Mouse (Mus musculus) myocyte (in vitro differentiated cells): ENCODE results near the gene Pctp. TPM values are rescaled to one million over a fixed set of nuclear protein-coding genes. Genes with fewer than 3 reads are reported as not detected.

ENCODE experiments used
- H3K27me3 ChIP-seq: one replicate; pipeline ENCODE4 v1.6.1; 2011; ENCODE audit not compliant: control insufficient read depth, insufficient read depth, insufficient read length
- H3K36me3 ChIP-seq: one replicate; pipeline ENCODE4 v1.6.1; 2011; ENCODE audit not compliant: control insufficient read depth, insufficient read depth
- H3K4me2 ChIP-seq: one replicate; pipeline ENCODE4 v1.6.1; 2011; ENCODE audit warnings: low read depth, control low read depth
- H3K4me3 ChIP-seq: one replicate; pipeline ENCODE4 v1.5.1; 2011; ENCODE audit warnings: mild to moderate bottlenecking, control low read depth, moderate library complexity
- H3K79me2 ChIP-seq: one replicate; pipeline ENCODE4 v1.6.1; 2011; ENCODE audit not compliant: control insufficient read depth, insufficient read depth
- H3ac ChIP-seq: one replicate; pipeline ENCODE4 v1.6.1; 2011; ENCODE audit not compliant: control insufficient read depth, insufficient read length
- CEBPB ChIP-seq: IDR thresholded peaks from 2 replicates; pipeline ENCODE4 v1.6.1; 2011; ENCODE audit warnings: mild to moderate bottlenecking, moderate library complexity; ENCODE audit not compliant: poor library complexity, insufficient read depth, severe bottlenecking
- E2F4 ChIP-seq: IDR thresholded peaks from one replicate; pipeline ENCODE4 v1.6.1; 2011; ENCODE audit warnings: mild to moderate bottlenecking, control low read depth, moderate library complexity; ENCODE audit not compliant: insufficient read depth
- MAX ChIP-seq: IDR thresholded peaks from one replicate; pipeline ENCODE4 v1.6.1; 2011; ENCODE audit warnings: low read depth, mild to moderate bottlenecking, control low read depth
- MYOD1 ChIP-seq, 3 experiments: IDR thresholded peaks; one replicate each; pipeline ENCODE4 v1.6.1; 2011; ENCODE audit warnings: control low read depth in 2 of 3, low read depth in 2 of 3, mild to moderate bottlenecking in 2 of 3, moderate library complexity in 1 of 3; ENCODE audit not compliant: insufficient read length in 2 of 3, control insufficient read depth in 1 of 3
- MYOG ChIP-seq, 3 experiments: IDR thresholded peaks; one replicate each; pipeline ENCODE4 v1.6.1; 2011; ENCODE audit warnings: control low read depth in 2 of 3, low read depth in 2 of 3, mild to moderate bottlenecking in 2 of 3; ENCODE audit not compliant: insufficient read length in 2 of 3, control insufficient read depth in 1 of 3, insufficient read depth in 1 of 3
- POLR2A ChIP-seq: IDR thresholded peaks from one replicate; pipeline ENCODE4 v1.6.1; 2011; ENCODE audit warnings: low read depth, mild to moderate bottlenecking, control low read depth, moderate library complexity; ENCODE audit not compliant: insufficient read length
- POLR2AphosphoS2 ChIP-seq: IDR thresholded peaks from one replicate; pipeline ENCODE4 v1.6.1; 2011; ENCODE audit warnings: low read depth, control low read depth; ENCODE audit not compliant: insufficient read length
- REST ChIP-seq: IDR thresholded peaks from one replicate; pipeline ENCODE4 v1.6.1; 2011; ENCODE audit warnings: mild to moderate bottlenecking, control low read depth, moderate library complexity; ENCODE audit not compliant: insufficient read depth, insufficient read length
- SRF ChIP-seq: IDR thresholded peaks from one replicate; pipeline ENCODE4 v1.6.1; 2011; ENCODE audit warnings: low read depth; ENCODE audit not compliant: control insufficient read depth, insufficient read length
- TCF12 ChIP-seq: IDR thresholded peaks from one replicate; pipeline ENCODE4 v1.6.1; 2011; ENCODE audit warnings: mild to moderate bottlenecking, control low read depth; ENCODE audit not compliant: poor library complexity, insufficient read depth, severe bottlenecking
- TCF3 ChIP-seq: IDR thresholded peaks from one replicate; pipeline ENCODE4 v1.6.1; 2011; ENCODE audit warnings: low read depth, control low read depth; ENCODE audit not compliant: insufficient read length
- USF1 ChIP-seq: IDR thresholded peaks from one replicate; pipeline ENCODE4 v1.6.1; 2011; ENCODE audit warnings: low read depth, mild to moderate bottlenecking, control low read depth, moderate library complexity
- polyA plus RNA-seq: library from polyadenylated mRNA; unstranded; fragments of >200 nt; fragmentation: generic; extraction: Trizol; gene quantifications from one replicate; pipeline ENCODE4 v1.2.1, GENCODE M21; 2012; ENCODE audit warnings: missing spikeins

Gene Pctp
- polyA plus RNA-seq, 1 experiment: 1.1 TPM

DNA sequence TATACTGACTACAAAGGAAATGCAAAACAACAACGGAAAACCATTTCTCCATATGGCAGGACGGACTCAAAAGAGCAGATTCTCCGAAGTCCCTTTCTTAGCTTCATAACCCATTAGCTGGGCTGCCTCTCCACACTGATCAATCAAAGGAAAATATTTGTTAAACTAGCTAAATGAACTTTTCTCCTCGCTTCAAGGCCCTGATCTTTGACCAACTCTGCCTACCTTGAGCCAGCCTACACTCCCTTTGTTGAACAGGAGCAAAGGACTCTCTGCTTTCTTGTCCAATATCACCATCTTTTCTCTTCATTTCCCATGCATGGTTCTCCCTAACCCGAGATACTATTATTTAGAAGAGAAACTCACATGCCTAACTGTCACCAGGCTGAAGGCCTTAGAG, 7.1 kb downstream of the Pctp start:
- Histone ChIP-seq H3K4me2 (no peak overlapping the region), H3K79me2 (no peaks in the 10 kb centered on the region), H3K36me3 (no peaks in the 10 kb centered on the region), H3ac (no peak overlapping the region), H3K4me3 (no peak overlapping the region), H3K27me3 (no peaks in the 10 kb centered on the region)
- no peak for TF ChIP-seq CEBPB
- TF ChIP-seq SRF: no peak
- no peak for TF ChIP-seq POLR2A
- no peak for TF ChIP-seq E2F4
- TF ChIP-seq MYOD1 (IDR thresholded peaks at IDR 0.05; ENCODE audit: control insufficient read depth in 1 of 3, insufficient read length in 2 of 3, low read depth in 2 of 3): no peak
- TF ChIP-seq POLR2AphosphoS2: no peak
- TF ChIP-seq MYOG (IDR thresholded peaks at IDR 0.05; ENCODE audit: control insufficient read depth in 1 of 3, insufficient read depth in 1 of 3, insufficient read length in 2 of 3, low read depth in 2 of 3): no peak
- no peak for TF ChIP-seq MAX
- no peak for TF ChIP-seq USF1
- TF ChIP-seq REST: no peak
- TF ChIP-seq TCF3: no peak

GRCm38 (mm10) chr11:89994706-89995105, 8.0 kb downstream of the Pctp start:
- Histone ChIP-seq H3K4me3 (no peak overlapping the region), H3K4me2 (no peak overlapping the region), H3ac (no peak overlapping the region), H3K79me2 (no peaks in the 10 kb centered on the region), H3K27me3 (no peaks in the 10 kb centered on the region), H3K36me3 (no peaks in the 10 kb centered on the region)
- TF ChIP-seq USF1 (no peak), MYOD1 (IDR thresholded peaks at IDR 0.05; ENCODE audit: control insufficient read depth in 1 of 3, insufficient read length in 2 of 3, low read depth in 2 of 3) (no peak), E2F4 (no peak)

- no peaks in the 10 kb centered on the region for H3K79me2 ChIP-seq
- TF ChIP-seq MYOD1 (IDR thresholded peaks at IDR 0.05; ENCODE audit: control insufficient read depth in 1 of 3, insufficient read length in 2 of 3, low read depth in 2 of 3) (no peak), USF1 (no peak), POLR2AphosphoS2 (no peak), MAX (no peak), REST (no peak), MYOG (IDR thresholded peaks at IDR 0.05; ENCODE audit: control insufficient read depth in 1 of 3, insufficient read depth in 1 of 3, insufficient read length in 2 of 3, low read depth in 2 of 3) (no peak), SRF (no peak), CEBPB (no peak), TCF3 (no peak)
Observed at GRCm38 (mm10) chr11:89991661-89992060, 11.0 kb downstream of the Pctp start.

GRCm38 (mm10) chr11:89988936-89989589, 13.6 kb downstream of the Pctp start:
- no peak overlapping the region for H3ac ChIP-seq
- no peaks in the 10 kb centered on the region for H3K27me3 ChIP-seq
- H3K79me2 ChIP-seq: no peaks in the 10 kb centered on the region
- no peak overlapping the region for H3K4me2 ChIP-seq
- H3K4me3 ChIP-seq: no peak overlapping the region
- TF ChIP-seq POLR2A (no peak), TCF12 (no peak), POLR2AphosphoS2 (no peak), MYOD1 (IDR thresholded peaks at IDR 0.05; ENCODE audit: control insufficient read depth in 1 of 3, insufficient read length in 2 of 3, low read depth in 2 of 3) (no peak), MYOG (IDR thresholded peaks at IDR 0.05; ENCODE audit: control insufficient read depth in 1 of 3, insufficient read depth in 1 of 3, insufficient read length in 2 of 3, low read depth in 2 of 3) (no peak), TCF3 (no peak), CEBPB (no peak), MAX (no peak), USF1 (no peak), E2F4 (no peak), SRF (no peak), REST (no peak)
- no peaks in the 10 kb centered on the region for H3K36me3 ChIP-seq

More at GRCm38 (mm10) chr11:89991661-89992060, 11.0 kb downstream of the Pctp start:
- Histone ChIP-seq H3K4me2 (no peak overlapping the region), H3K27me3 (no peaks in the 10 kb centered on the region), H3K4me3 (no peak overlapping the region), H3K36me3 (no peaks in the 10 kb centered on the region), H3ac (no peak overlapping the region)

DNA sequence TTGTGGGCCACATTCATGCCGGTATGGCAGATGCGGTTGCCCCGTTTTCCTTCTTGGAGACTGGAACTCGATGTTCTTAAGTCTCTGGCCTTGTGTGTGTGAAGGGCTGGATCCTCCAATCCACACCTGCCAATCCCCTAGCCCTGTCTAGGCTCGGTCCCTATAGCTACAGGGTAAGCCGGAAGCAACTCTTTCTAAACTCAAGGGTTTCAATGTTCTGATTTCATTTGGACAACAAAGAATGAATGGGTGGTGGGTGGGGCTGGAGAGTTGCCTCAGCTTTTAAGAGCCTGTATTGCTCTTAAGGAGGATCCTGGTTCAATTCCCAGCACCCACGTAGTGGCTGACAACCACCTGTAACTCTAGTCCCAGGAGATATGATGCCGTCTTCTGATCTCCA, 16.2 kb downstream of the Pctp start:
- TF ChIP-seq CEBPB (no peak), TCF12 (no peak), TCF3 (no peak), E2F4 (no peak), USF1 (no peak), SRF (no peak), MAX (no peak), MYOD1 (IDR thresholded peaks at IDR 0.05; ENCODE audit: control insufficient read depth in 1 of 3, insufficient read length in 2 of 3, low read depth in 2 of 3) (no peak), POLR2A (no peak), MYOG (IDR thresholded peaks at IDR 0.05; ENCODE audit: control insufficient read depth in 1 of 3, insufficient read depth in 1 of 3, insufficient read length in 2 of 3, low read depth in 2 of 3) (no peak), POLR2AphosphoS2 (no peak), REST (no peak)
- H3K4me3 ChIP-seq: no peak overlapping the region
- no peaks in the 10 kb centered on the region for H3K79me2 ChIP-seq
- H3K36me3 ChIP-seq: no peaks in the 10 kb centered on the region
- H3ac ChIP-seq: no peak overlapping the region
- H3K4me2 ChIP-seq: no peak overlapping the region
- no peaks in the 10 kb centered on the region for H3K27me3 ChIP-seq
